Mouse (Mus musculus) MEL (cell line): ENCODE results near the gene P3h4. TPM values are rescaled to one million over a fixed set of nuclear protein-coding genes. Genes with fewer than 3 reads are reported as not detected.
A peak's percentile ranks its signal among the peaks of the same experiment; 100 is the strongest.

Experiments
- DNase-seq: peaks from one replicate; pipeline ENCODE4 v3.0.0; 2011; ENCODE audit warnings: low read depth, low spot score
- H3K27ac ChIP-seq: 2 replicates; pipeline ENCODE4 v1.5.1; 2012; ENCODE audit warnings: low read depth, mild to moderate bottlenecking, control low read depth, low read length, moderate library complexity; ENCODE audit not compliant: control insufficient read depth
- H3K27me3 ChIP-seq, 2 experiments: fragments of 150-350 bp in 1 of 2; sonication (generic) in 1 of 2; 2 replicates each; pipeline ENCODE4 v1.6.1; 2012; ENCODE audit warnings: low read length in 2 of 2, mild to moderate bottlenecking in 2 of 2, improper control_type of control experiment in 1 of 2, moderate library complexity in 1 of 2; ENCODE audit not compliant: insufficient read depth in 2 of 2, control insufficient read depth in 1 of 2
- H3K36me3 ChIP-seq, 2 experiments: 2 replicates each; pipeline ENCODE4 v1.6.1; 2012 to 2014; ENCODE audit warnings: low read length in 2 of 2, improper control_type of control experiment in 1 of 2, inconsistent platforms in 1 of 2, mild to moderate bottlenecking in 1 of 2; ENCODE audit not compliant: insufficient read depth in 2 of 2, control insufficient read depth in 1 of 2
- H3K4me1 ChIP-seq, 2 experiments: fragments of 150-350 bp in 1 of 2; sonication (generic) in 1 of 2; 2 replicates each; pipeline ENCODE4 v1.6.1; 2012; ENCODE audit warnings: low read length in 2 of 2, improper control_type of control experiment in 1 of 2, mild to moderate bottlenecking in 1 of 2; ENCODE audit not compliant: insufficient read depth in 2 of 2, control insufficient read depth in 1 of 2
- H3K4me3 ChIP-seq, 2 experiments: fragments of 150-350 bp in 1 of 2; sonication (generic) in 1 of 2; 2 replicates each; pipeline ENCODE4 v1.5.1; 2012; ENCODE audit warnings: low read depth in 2 of 2, low read length in 2 of 2, mild to moderate bottlenecking in 2 of 2, moderate library complexity in 2 of 2, control low read depth in 1 of 2, improper control_type of control experiment in 1 of 2; ENCODE audit not compliant: control insufficient read depth in 1 of 2, insufficient read depth in 1 of 2
- H3K79me2 ChIP-seq: 2 replicates; pipeline ENCODE4 v1.6.1; 2012; ENCODE audit warnings: mild to moderate bottlenecking, low read length, moderate library complexity; ENCODE audit not compliant: control insufficient read depth, poor library complexity, insufficient read depth
- H3K9ac ChIP-seq: 2 replicates; pipeline ENCODE4 v1.6.1; 2012; ENCODE audit warnings: low read depth, mild to moderate bottlenecking, control low read depth, low read length, moderate library complexity; ENCODE audit not compliant: control insufficient read depth, poor library complexity, severe bottlenecking
- H3K9me3 ChIP-seq: fragments of 150-350 bp; sonication (generic); replicated peaks from 2 replicates; pipeline ENCODE4 v1.6.1; 2012; ENCODE audit warnings: mild to moderate bottlenecking, low read length, improper control_type of control experiment, moderate library complexity; ENCODE audit not compliant: insufficient read depth
- CTCF ChIP-seq, 3 experiments: IDR thresholded peaks in 2 of 3; conservative IDR thresholded peaks in 1 of 3; 2 replicates each; pipeline ENCODE4 v1.5.1; 2011 to 2012; ENCODE audit warnings: low read length in 3 of 3, low read depth in 2 of 3, mild to moderate bottlenecking in 2 of 3, improper control_type of control experiment in 1 of 3, inconsistent platforms in 1 of 3, mixed read lengths in 1 of 3, moderate library complexity in 1 of 3; ENCODE audit not compliant: control insufficient read depth in 1 of 3, insufficient read depth in 1 of 3, poor library complexity in 1 of 3, severe bottlenecking in 1 of 3
- MAZ ChIP-seq: IDR thresholded peaks from 2 replicates; pipeline ENCODE4 v1.6.1; 2012; ENCODE audit warnings: low read depth, mild to moderate bottlenecking, inconsistent platforms, low read length, improper control_type of control experiment
- NELFE ChIP-seq: IDR thresholded peaks from 2 replicates; pipeline ENCODE4 v1.6.1; 2011; ENCODE audit warnings: low read depth, low read length, improper control_type of control experiment
- NRF1 ChIP-seq: IDR thresholded peaks from 2 replicates; pipeline ENCODE4 v1.6.1; 2014; ENCODE audit warnings: low read depth, mild to moderate bottlenecking, inconsistent platforms, low read length, improper control_type of control experiment, moderate library complexity; ENCODE audit not compliant: poor library complexity, insufficient read depth, severe bottlenecking
- RCOR1 ChIP-seq: IDR thresholded peaks from 2 replicates; pipeline ENCODE4 v1.6.1; 2012; ENCODE audit warnings: low read depth, mild to moderate bottlenecking, inconsistent platforms, low read length, improper control_type of control experiment
- USF1 ChIP-seq: IDR thresholded peaks from 2 replicates; pipeline ENCODE4 v1.6.1; 2014; ENCODE audit warnings: low read depth, mild to moderate bottlenecking, inconsistent platforms, low read length, improper control_type of control experiment, moderate library complexity
- polyA plus RNA-seq, 2 experiments: library from polyadenylated mRNA; stranded (reverse) in 1 of 2; unstranded in 1 of 2; fragments of >175 nt in 1 of 2; fragments of >200 nt in 1 of 2; gene quantifications; 2 replicates each; pipeline versions ENCODE4 v1.2.1 to v1.2.4; 2012; ENCODE audit warnings: low replicate concordance in 2 of 2, low read depth in 1 of 2; ENCODE audit not compliant: insufficient read length in 2 of 2, insufficient read depth in 1 of 2, missing spikeins in 1 of 2
- total RNA-seq: library from RNA; depleted of rRNA; stranded (reverse); fragments of 300-350 nt; gene quantifications from 2 replicates; pipeline ENCODE4 v1.2.3, GENCODE M21; 2012

P3h4 gene
- total and polyA plus RNA-seq, 3 experiments = 0.88 TPM; not detected in 2

- H3K4me1 ChIP-seq = peaks cover 16 to 66% of the 10 kb centered on the region in 2 experiments
- H3K79me2 ChIP-seq = no peaks in the 10 kb centered on the region
- no peaks in the 10 kb centered on the region for H3K9me3 ChIP-seq
- TF ChIP-seq MAZ (0 out of 2 replicates have a peak, but pooled peaks have one; percentile 13), RCOR1 (0 out of 2 replicates have a peak, but pooled peaks have one; percentile 7), NRF1 (no peak), CTCF (IDR thresholded peaks at IDR 0.05 in 2 of 3, conservative IDR thresholded peaks at IDR 0.05 in 1 of 3; ENCODE audit: control insufficient read depth in 1 of 3, insufficient read depth in 1 of 3, low read depth in 2 of 3, low read length in 3 of 3, poor library complexity in 1 of 3, severe bottlenecking in 1 of 3) (peak in 2 of 3 experiments; percentile 20 to 53; a peak in 5 of 6 replicates), USF1 (no peak)
- H3K36me3 ChIP-seq = peaks cover 0 to 35% of the 10 kb centered on the region in 2 experiments; a peak in 2 of 4 replicates
- H3K27me3 ChIP-seq = no peaks in the 10 kb centered on the region
- no peak for DNase-seq
- H3K4me3 ChIP-seq = peak overlapping the region; percentile 43 to 74
- no peak overlapping the region for H3K27ac ChIP-seq
- peak overlapping the region; percentile 67 for H3K9ac ChIP-seq
Measured at GRCm38 (mm10) chr11:100396886-100397599, 17.6 kb downstream of the P3h4 start.

- H3K4me3 ChIP-seq = no peak overlapping the region
- no peaks in the 10 kb centered on the region for H3K27me3 ChIP-seq
Measured at GRCm38 (mm10) chr11:100395861-100396631, 18.6 kb downstream of the P3h4 start.

DNA sequence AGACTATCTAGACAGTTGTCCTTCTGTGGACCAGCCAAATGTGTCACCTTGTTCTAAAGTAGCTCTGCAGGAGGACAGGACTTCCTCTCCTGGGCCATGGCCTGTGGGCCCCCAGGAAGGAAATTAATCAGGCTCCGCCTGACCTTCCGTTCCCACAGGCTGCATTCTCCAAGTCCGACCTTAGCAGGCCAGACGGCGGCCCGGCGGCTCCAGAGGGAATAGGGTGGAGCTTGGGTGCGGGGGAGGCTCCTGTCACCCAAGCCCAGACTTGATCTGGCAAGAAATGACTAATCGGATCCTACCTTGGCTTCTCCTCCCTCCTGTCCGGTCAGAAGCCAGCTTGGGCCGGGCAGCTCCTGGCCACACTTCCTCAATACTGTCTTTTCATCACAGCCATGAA lies 19.4 kb downstream of the P3h4 start:
- TF ChIP-seq NRF1 = no peak
- TF ChIP-seq, all 39 proteins: peak for 0
- no peaks in the 10 kb centered on the region for H3K27me3 ChIP-seq
- peak; percentile 35 for DNase-seq
- peaks cover 0 to 22% of the 10 kb centered on the region in 2 experiments; a peak in 2 of 4 replicates for H3K36me3 ChIP-seq
- H3K79me2 ChIP-seq = no peaks in the 10 kb centered on the region
- H3K9me3 ChIP-seq = no peaks in the 10 kb centered on the region
- H3K4me3 ChIP-seq = peak overlapping the region in 1 of 2 experiments; percentile 17; a peak in 3 of 4 replicates
- H3K4me1 ChIP-seq = peaks cover under 1 to 50% of the 10 kb centered on the region in 2 experiments; a peak in 3 of 4 replicates
- H3K27ac ChIP-seq = no peak overlapping the region
- H3K9ac ChIP-seq = peak overlapping the region; percentile 22

More at GRCm38 (mm10) chr11:100395861-100396631, 18.6 kb downstream of the P3h4 start:
- H3K4me1 ChIP-seq = peaks cover 7 to 56% of the 10 kb centered on the region in 2 experiments
- no peak for TF ChIP-seq NELFE
- no peak for TF ChIP-seq NRF1
- no peak overlapping the region for H3K27ac ChIP-seq
- H3K36me3 ChIP-seq = peaks cover 0 to 27% of the 10 kb centered on the region in 2 experiments; a peak in 2 of 4 replicates
- H3K79me2 ChIP-seq = no peaks in the 10 kb centered on the region
- DNase-seq = peak; percentile 15
- no peak overlapping the region for H3K9ac ChIP-seq
- H3K9me3 ChIP-seq = no peaks in the 10 kb centered on the region
